Mouse (Mus musculus): ENCODE data around the gene 4930415O20Rik. TPM values are rescaled to one million over a fixed set of nuclear protein-coding genes. Genes with fewer than 3 reads are reported as not detected.
A peak's percentile ranks its signal among the peaks of the same experiment; 100 is the strongest.

4930415O20Rik gene
- not detected in 2 replicates for polyA plus RNA-seq (2014; fragmentation: Nextera tagmentation; extraction: Ambion mirVana)

DNA sequence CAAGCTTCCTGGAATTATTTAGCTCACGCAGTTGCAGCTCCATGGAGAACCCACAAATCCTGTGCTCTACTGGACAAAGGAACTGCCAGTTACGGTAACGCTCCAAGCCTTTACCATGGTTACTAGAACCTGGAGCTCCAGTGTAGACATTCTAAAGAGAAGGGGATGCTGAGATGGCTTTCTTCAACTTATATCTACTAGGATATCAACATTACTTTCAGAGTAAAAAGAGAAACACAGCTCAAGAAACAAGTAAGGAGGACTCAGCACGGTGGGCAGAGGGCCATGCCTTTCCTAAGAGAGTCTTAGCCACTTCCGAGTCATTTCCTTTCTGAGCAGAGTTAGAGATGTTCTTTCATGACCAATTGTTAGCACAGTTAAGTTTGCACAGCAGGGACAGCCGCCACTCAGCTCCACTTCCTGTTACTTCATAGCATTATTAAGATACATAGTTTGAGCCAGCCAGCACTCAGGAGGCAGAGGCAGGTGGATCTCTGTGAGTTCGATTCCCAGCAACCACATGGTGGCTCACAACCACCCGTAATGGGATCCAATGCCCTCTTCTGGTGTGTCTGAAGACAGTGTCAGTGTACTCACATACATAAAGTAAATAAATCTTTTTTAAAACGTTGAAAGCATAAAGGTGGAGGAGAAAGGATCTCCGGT, at the start of gene 4930415O20Rik, which contains the start of gene Ccnt1:
4930415O20Rik (plus strand) TSS at position 132 of the 666 bp plus-strand sequence.
Ccnt1 (minus strand) TSS at position 51 of the 666 bp plus-strand sequence.
- 85% methylated on average over 10 of the region's 10 CpGs for WGBS
- no peak within 1 kb of the TSS for H3K9ac ChIP-seq (ENCODE audit: low read length)
- no peaks in the 10 kb centered on the region for H3K36me3 ChIP-seq (ENCODE audit: control insufficient read depth, insufficient read depth, low read length)

DNA sequence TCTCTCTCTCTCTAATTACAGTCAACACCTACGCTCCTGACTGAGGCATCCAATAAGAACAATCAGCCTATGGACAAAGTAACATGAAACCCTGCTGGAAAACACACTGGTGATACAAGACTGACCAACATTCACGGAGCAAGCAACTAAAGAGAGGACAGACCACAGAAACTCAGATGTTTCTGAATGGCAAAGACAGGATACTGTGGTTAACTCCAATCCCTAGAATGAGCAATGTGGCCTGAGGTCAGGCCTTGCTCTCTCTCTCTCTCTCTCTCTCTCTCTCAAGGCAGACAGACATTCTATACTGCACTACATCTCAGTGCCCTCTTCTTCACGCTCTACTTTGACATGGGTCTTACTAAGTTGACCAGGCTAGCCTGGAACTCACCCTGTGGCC, 49.6 kb upstream of the 4930415O20Rik start:
- no peak for ATAC-seq (replicated peaks; ENCODE audit: low FRiP score)
- H3K4me2 ChIP-seq (ENCODE audit: low read depth, low read length, severe bottlenecking) = no peak overlapping the region
- H3K9ac ChIP-seq (ENCODE audit: low read length) = no peak overlapping the region
- no peaks in the 10 kb centered on the region for H3K9me3 ChIP-seq (ENCODE audit: control insufficient read depth, low read length)
- WGBS = 96% methylated on average over 3 of the region's 3 CpGs
- H3K27ac ChIP-seq (ENCODE audit: low read depth, low read length) = no peak overlapping the region
- no peaks in the 10 kb centered on the region for H3K4me1 ChIP-seq (replicated peaks; ENCODE audit: control insufficient read depth, insufficient read depth, low read length)
- no peak overlapping the region for H3K4me3 ChIP-seq (ENCODE audit: low read depth, low read length)
- H3K27me3 ChIP-seq (ENCODE audit: control insufficient read depth, insufficient read depth, low read length) = no peaks in the 10 kb centered on the region
- DNase-seq (ENCODE audit: low spot score) = no peak
- peaks cover 19% of the 10 kb centered on the region; the same call in 1 of the 2 replicates for H3K36me3 ChIP-seq (ENCODE audit: control insufficient read depth, insufficient read depth, low read length)

More for the DNA sequence above, at the start of gene 4930415O20Rik, which contains the start of gene Ccnt1:
- DNase-seq (ENCODE audit: low spot score) = no peak
- H3K9me3 ChIP-seq (ENCODE audit: control insufficient read depth, low read length) = no peaks in the 10 kb centered on the region
- peaks cover 9% of the 10 kb centered on the region; the same call in 1 of the 2 replicates for H3K4me1 ChIP-seq (replicated peaks; ENCODE audit: control insufficient read depth, insufficient read depth, low read length)
- no peaks in the 10 kb centered on the region for H3K27me3 ChIP-seq (ENCODE audit: control insufficient read depth, insufficient read depth, low read length)
- H3K4me3 ChIP-seq (ENCODE audit: low read depth, low read length) = no peak within 1 kb of the TSS
- H3K27ac ChIP-seq (ENCODE audit: low read depth, low read length) = no peak within 1 kb of the TSS
- no peak within 1 kb of the TSS for H3K4me2 ChIP-seq (ENCODE audit: low read depth, low read length, severe bottlenecking)
- ATAC-seq (replicated peaks; ENCODE audit: low FRiP score) = no peak

DNA sequence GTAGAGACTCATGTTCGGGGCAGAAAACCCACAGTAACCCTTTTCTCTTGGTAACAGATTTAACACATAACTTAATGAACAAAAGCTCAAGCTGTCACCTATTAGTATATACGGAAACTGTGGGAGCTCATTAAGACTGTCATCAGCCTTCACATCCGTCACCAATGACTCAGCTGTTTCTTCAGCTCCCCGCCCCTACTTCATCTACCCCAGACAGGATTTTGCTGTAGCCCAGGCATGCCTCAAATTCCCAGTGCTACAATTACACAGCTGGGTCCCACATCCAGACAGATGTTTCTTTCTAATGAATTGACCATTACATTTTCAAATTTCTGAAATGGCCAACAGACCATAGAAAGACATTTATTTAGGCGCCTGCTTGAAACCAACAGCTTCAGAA, 44.7 kb upstream of the 4930415O20Rik start:
- WGBS = 78% methylated on average over 5 of the region's 5 CpGs
- Histone ChIP-seq H3K27ac (ENCODE audit: low read depth, low read length) (no peak overlapping the region), H3K4me2 (ENCODE audit: low read depth, low read length, severe bottlenecking) (no peak overlapping the region), H3K4me3 (ENCODE audit: low read depth, low read length) (no peak overlapping the region), H3K9me3 (ENCODE audit: control insufficient read depth, low read length) (no peaks in the 10 kb centered on the region), H3K36me3 (ENCODE audit: control insufficient read depth, insufficient read depth, low read length) (peaks cover 28% of the 10 kb centered on the region; the same call in 1 of the 2 replicates), H3K27me3 (ENCODE audit: control insufficient read depth, insufficient read depth, low read length) (no peaks in the 10 kb centered on the region), H3K9ac (ENCODE audit: low read length) (no peak overlapping the region), H3K4me1 (replicated peaks; ENCODE audit: control insufficient read depth, insufficient read depth, low read length) (no peaks in the 10 kb centered on the region)
- peak; percentile 32 for DNase-seq (ENCODE audit: low spot score)
- ATAC-seq (replicated peaks; ENCODE audit: low FRiP score) = no peak

DNA sequence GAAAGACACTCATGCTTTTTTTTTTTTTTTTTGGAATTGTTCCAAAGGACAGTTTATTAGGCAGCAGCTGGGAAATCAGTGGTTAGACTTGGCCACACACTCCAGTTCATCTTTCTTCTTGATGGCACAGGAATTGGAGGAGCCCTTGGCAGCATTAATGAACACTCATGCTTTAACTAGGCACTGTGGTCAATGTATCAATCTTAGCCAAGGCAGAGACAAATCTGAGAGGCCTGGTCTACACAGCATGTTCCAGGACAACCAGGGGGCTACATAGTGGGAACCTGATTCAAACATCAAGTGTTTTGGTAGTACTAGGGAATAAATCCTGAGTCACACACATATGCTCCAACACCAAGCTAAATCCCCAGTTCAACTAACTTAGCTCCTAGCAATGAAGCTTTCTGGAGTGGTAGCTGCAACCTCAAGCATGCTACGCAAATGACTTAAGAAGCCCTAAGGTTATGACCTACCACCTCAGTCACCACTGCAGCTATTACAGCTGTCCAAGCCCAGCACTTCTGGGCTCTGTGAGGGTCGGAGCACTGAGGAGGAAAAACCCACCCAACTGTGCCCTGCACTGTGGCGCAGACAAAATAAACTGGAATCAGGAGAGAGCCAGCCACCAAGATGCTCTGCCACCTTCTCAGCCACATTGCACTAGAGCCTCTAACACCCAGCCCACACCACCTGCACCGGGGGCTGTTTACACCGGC, 43.6 kb upstream of the 4930415O20Rik start:
- Histone ChIP-seq H3K4me2 (ENCODE audit: low read depth, low read length, severe bottlenecking) (no peak overlapping the region), H3K27me3 (ENCODE audit: control insufficient read depth, insufficient read depth, low read length) (no peaks in the 10 kb centered on the region), H3K9ac (ENCODE audit: low read length) (no peak overlapping the region), H3K4me1 (replicated peaks; ENCODE audit: control insufficient read depth, insufficient read depth, low read length) (0 out of 2 replicates have a peak, but pooled peaks cover under 1% of the 10 kb centered on the region), H3K36me3 (ENCODE audit: control insufficient read depth, insufficient read depth, low read length) (peaks cover 32% of the 10 kb centered on the region; the same call in 1 of the 2 replicates), H3K27ac (ENCODE audit: low read depth, low read length) (no peak overlapping the region), H3K4me3 (ENCODE audit: low read depth, low read length) (no peak overlapping the region), H3K9me3 (ENCODE audit: control insufficient read depth, low read length) (no peaks in the 10 kb centered on the region)
- ATAC-seq (replicated peaks; ENCODE audit: low FRiP score) (no peak), DNase-seq (ENCODE audit: low spot score) (peak; percentile 35)
- WGBS = 95% methylated on average over 5 of the region's 5 CpGs

DNA sequence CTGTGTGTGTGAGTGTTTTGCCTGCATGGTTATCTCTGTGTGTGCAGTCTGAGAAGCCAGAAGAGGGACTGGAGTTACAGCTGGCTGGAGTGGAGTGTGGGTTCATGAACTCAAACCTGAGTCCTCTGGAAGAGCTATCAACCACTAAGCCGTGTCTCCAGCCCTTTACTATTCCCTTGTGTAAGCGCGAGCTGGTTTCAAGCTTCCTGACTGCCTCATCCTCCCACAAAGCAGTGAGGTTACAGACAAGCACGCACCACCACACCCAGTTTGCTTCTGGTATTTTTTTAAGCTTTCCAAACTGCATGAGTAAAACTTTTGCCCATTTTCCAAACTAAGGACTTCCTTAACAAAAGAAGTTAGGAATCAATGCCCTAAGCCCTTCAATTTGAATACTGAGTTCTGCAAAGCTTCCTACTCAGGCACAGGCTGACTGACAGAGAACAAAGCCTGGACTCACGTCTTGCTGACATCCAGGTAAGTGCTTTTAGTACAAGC, 42.7 kb upstream of the 4930415O20Rik start:
- no peak overlapping the region for H3K27ac ChIP-seq (ENCODE audit: low read depth, low read length)
- WGBS = 89% methylated on average over 5 of the region's 5 CpGs
- ATAC-seq (replicated peaks; ENCODE audit: low FRiP score) (no peak), DNase-seq (ENCODE audit: low spot score) (peak; percentile 32)
- peaks cover 27% of the 10 kb centered on the region; the same call in 1 of the 2 replicates for H3K36me3 ChIP-seq (ENCODE audit: control insufficient read depth, insufficient read depth, low read length)
- H3K9me3 ChIP-seq (ENCODE audit: control insufficient read depth, low read length) = no peaks in the 10 kb centered on the region
- no peaks in the 10 kb centered on the region for H3K27me3 ChIP-seq (ENCODE audit: control insufficient read depth, insufficient read depth, low read length)
- no peak overlapping the region for H3K9ac ChIP-seq (ENCODE audit: low read length)
- H3K4me3 ChIP-seq (ENCODE audit: low read depth, low read length) = no peak overlapping the region
- no peak overlapping the region for H3K4me2 ChIP-seq (ENCODE audit: low read depth, low read length, severe bottlenecking)
- 0 out of 2 replicates have a peak, but pooled peaks cover 4% of the 10 kb centered on the region for H3K4me1 ChIP-seq (replicated peaks; ENCODE audit: control insufficient read depth, insufficient read depth, low read length)

DNA sequence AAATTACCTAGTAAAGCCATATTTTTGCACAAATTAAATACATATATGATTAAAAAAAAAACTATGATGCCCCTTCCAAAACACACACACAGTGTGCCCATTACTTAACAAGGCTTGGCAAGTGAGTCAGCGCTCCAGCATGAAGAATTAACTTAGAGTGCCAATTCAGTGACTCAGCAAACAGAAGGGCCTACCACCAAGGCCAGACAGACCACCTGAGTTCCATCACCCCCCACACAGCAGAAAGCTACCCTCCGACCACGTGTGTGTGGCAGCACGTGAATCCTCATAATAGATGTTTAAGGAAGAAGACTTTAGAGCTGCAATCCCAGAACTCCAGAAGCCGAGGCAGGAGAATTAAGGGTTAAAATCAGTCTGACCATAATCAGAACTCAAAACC, 38.5 kb upstream of the 4930415O20Rik start:
- Histone ChIP-seq H3K36me3 (ENCODE audit: control insufficient read depth, insufficient read depth, low read length) (peaks cover 20% of the 10 kb centered on the region; the same call in 1 of the 2 replicates), H3K4me2 (ENCODE audit: low read depth, low read length, severe bottlenecking) (peak overlapping the region; percentile 82), H3K4me1 (replicated peaks; ENCODE audit: control insufficient read depth, insufficient read depth, low read length) (0 out of 2 replicates have a peak, but pooled peaks cover 4% of the 10 kb centered on the region), H3K9me3 (ENCODE audit: control insufficient read depth, low read length) (no peaks in the 10 kb centered on the region), H3K27me3 (ENCODE audit: control insufficient read depth, insufficient read depth, low read length) (no peaks in the 10 kb centered on the region), H3K27ac (ENCODE audit: low read depth, low read length) (no peak overlapping the region), H3K9ac (ENCODE audit: low read length) (peak overlapping the region; percentile 99), H3K4me3 (ENCODE audit: low read depth, low read length) (peak overlapping the region; percentile 79)
- no peak for DNase-seq (ENCODE audit: low spot score)
- 46% methylated on average over 5 of the region's 5 CpGs for whole genome bisulfite sequencing
- ATAC-seq (replicated peaks; ENCODE audit: low FRiP score) = no peak

DNA sequence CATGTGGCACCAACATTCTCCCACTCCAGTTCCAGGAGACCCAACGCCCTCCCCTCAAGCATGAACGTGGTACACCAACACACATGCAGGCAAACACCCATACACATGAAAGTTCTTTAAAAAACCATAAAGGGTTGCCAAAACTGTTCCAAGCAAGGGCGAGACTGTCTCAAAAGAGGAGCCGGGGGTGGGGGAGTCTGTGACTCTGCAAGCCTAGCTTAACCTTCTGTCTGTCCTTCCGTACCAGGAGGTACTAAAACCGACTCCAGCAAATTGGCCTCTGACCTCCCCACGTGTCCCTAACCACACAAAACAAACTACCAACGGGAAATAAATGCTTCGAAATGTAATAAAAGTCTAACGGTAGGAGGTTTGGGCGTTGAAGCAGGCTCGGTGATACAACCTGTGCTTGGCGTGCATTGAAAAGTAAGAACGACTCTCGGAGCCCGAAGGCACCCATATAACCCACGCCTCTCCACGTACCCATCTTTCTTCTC, 37.7 kb upstream of the 4930415O20Rik start:
- no peaks in the 10 kb centered on the region for H3K27me3 ChIP-seq (ENCODE audit: control insufficient read depth, insufficient read depth, low read length)
- H3K27ac ChIP-seq (ENCODE audit: low read depth, low read length) = no peak overlapping the region
- 0 out of 2 replicates have a peak, but pooled peaks cover 4% of the 10 kb centered on the region for H3K4me1 ChIP-seq (replicated peaks; ENCODE audit: control insufficient read depth, insufficient read depth, low read length)
- no peaks in the 10 kb centered on the region for H3K9me3 ChIP-seq (ENCODE audit: control insufficient read depth, low read length)
- H3K4me2 ChIP-seq (ENCODE audit: low read depth, low read length, severe bottlenecking) = peak overlapping the region; percentile 82
- peak overlapping the region; percentile 79 for H3K4me3 ChIP-seq (ENCODE audit: low read depth, low read length)
- ATAC-seq (replicated peaks; ENCODE audit: low FRiP score) (no peak), DNase-seq (ENCODE audit: low spot score) (no peak)
- under 1% methylated on average over 18 of the region's 18 CpGs for WGBS
- peak overlapping the region; percentile 99 for H3K9ac ChIP-seq (ENCODE audit: low read length)
- H3K36me3 ChIP-seq (ENCODE audit: control insufficient read depth, insufficient read depth, low read length) = peaks cover 12% of the 10 kb centered on the region; the same call in 1 of the 2 replicates

DNA sequence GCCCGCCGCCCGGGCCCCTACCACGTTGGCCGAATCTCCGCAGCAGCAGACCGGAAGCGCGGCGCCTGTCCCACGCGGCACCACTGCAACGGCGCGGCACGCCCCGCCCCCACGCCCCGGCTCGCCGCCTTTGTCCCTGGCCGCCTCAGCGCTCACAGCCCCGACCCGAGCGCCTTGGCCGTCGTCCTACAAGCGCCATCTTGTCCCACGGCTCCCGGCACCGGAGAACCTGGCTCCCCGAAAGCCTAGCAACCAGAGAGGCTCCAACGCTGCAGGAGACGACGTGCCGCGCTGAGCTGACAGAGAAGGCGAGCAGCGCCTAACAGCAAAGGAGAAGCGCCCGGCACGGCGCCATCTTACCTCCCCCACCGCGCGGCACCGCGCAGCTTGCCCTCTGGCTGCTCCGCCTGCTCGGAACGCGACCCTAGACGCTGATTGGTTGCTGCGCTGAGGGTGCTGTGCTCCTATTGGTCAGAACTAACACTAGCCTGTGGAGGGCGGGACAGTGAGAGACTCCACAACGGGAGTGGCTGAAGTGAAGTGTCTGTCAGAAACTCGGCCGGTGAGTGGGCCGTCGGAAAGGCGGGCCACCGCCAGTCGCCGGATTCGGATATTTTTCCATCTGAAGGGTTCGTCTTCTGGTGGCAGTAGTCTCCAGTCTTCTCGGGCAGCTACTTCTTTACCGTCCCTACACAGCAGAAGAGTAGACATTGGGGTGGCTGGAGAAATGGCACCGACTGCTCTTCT, 36.8 kb upstream of the 4930415O20Rik start, which contains the start of gene Kansl2:
Kansl2 (minus strand) TSS at position 384 of the 747 bp plus-strand sequence.
- Histone ChIP-seq H3K36me3 (ENCODE audit: control insufficient read depth, insufficient read depth, low read length) (peaks cover 7% of the 10 kb centered on the region; the same call in 1 of the 2 replicates), H3K4me2 (ENCODE audit: low read depth, low read length, severe bottlenecking) (peak within 1 kb of the TSS; percentile 82), H3K9me3 (ENCODE audit: control insufficient read depth, low read length) (no peaks in the 10 kb centered on the region), H3K4me3 (ENCODE audit: low read depth, low read length) (peak within 1 kb of the TSS; percentile 79), H3K9ac (ENCODE audit: low read length) (peak within 1 kb of the TSS; percentile 99), H3K27me3 (ENCODE audit: control insufficient read depth, insufficient read depth, low read length) (no peaks in the 10 kb centered on the region), H3K4me1 (replicated peaks; ENCODE audit: control insufficient read depth, insufficient read depth, low read length) (0 out of 2 replicates have a peak, but pooled peaks cover 4% of the 10 kb centered on the region), H3K27ac (ENCODE audit: low read depth, low read length) (peak within 1 kb of the TSS; percentile 97)
- ATAC-seq (replicated peaks; ENCODE audit: low FRiP score) (peak; percentile 100), DNase-seq (ENCODE audit: low spot score) (peak; percentile 98)
- WGBS = under 1% methylated on average over 69 of the region's 70 CpGs
